Mouse (Mus musculus): ENCODE measurements at regions not wholly inside any gene's neighbourhood (a gene's known extent, or its start where the extent isn't known, plus 50 kb on each side); places are given as distances from the start of the nearest gene placed in this dataset.

DNA sequence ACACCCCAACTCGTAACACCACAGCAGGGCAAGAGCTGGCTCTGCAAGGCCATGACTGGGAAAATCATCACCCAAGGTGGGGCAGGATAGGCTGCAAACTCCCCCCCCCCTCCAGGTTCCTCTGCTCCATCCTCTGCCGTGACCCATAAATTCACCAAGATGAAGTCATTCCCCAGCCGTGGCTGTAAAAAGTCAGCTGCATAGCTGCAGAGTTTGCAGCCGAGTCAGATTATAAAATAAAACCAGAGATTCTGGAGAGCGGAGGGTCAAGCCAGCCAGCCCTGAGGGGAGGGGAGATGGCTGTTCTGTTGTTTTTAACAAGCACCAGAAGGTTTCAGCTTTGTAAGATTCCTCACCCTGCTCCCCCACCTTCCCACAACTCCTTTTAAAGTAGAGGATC lies 416.7 kb upstream of the Zmiz1 start:
- H3K9ac ChIP-seq (ENCODE audit: low read depth, low read length): no peak overlapping the region
- H3K27me3 ChIP-seq (ENCODE audit: control insufficient read depth, insufficient read depth, low read length): no peaks in the 10 kb centered on the region
- WGBS: 50% methylated on average over 5 of the region's 5 CpGs
- H3K4me2 ChIP-seq (replicated peaks; ENCODE audit: low read depth, low read length): no peak overlapping the region
- H3K4me1 ChIP-seq (replicated peaks; ENCODE audit: control insufficient read depth, insufficient read depth, low read length): no peaks in the 10 kb centered on the region
- H3K4me3 ChIP-seq (ENCODE audit: low read depth, low read length): no peak overlapping the region
- no peak overlapping the region for H3K27ac ChIP-seq (ENCODE audit: low read depth, low read length)
- no peak for DNase-seq (ENCODE audit: low spot score)
- H3K9me3 ChIP-seq (ENCODE audit: control insufficient read depth, low read length): no peaks in the 10 kb centered on the region
- H3K36me3 ChIP-seq (ENCODE audit: control insufficient read depth, insufficient read depth, low read length): no peaks in the 10 kb centered on the region
- no peak for ATAC-seq (ENCODE audit: low FRiP score)

DNA sequence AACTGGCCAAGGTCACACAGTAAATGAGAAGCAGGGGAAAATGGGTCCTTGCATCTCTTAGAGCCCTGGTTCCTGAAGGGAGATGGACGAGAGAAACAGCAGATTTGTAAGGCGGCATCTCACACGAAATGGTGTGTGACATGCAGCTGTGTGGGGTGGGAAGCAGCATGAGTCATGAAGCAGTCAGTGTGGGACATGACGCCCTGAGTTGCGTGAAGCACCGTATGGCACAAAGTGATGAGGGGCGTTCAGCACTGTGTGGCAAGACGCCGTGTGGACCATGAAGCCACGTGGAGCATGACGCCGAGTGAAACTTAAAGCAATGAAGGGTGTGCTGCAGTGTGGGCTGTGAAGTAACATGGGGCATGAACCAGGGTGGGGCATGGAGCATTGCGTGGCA lies 414.9 kb upstream of the Zmiz1 start:
- no peak overlapping the region for H3K9ac ChIP-seq (ENCODE audit: low read depth, low read length)
- H3K36me3 ChIP-seq (ENCODE audit: control insufficient read depth, insufficient read depth, low read length): no peaks in the 10 kb centered on the region
- 93% methylated on average over 13 of the region's 13 CpGs for WGBS
- no peaks in the 10 kb centered on the region for H3K9me3 ChIP-seq (ENCODE audit: control insufficient read depth, low read length)
- H3K27me3 ChIP-seq (ENCODE audit: control insufficient read depth, insufficient read depth, low read length): no peaks in the 10 kb centered on the region
- ATAC-seq (ENCODE audit: low FRiP score) (no peak), DNase-seq (ENCODE audit: low spot score) (no peak)
- H3K27ac ChIP-seq (ENCODE audit: low read depth, low read length): no peak overlapping the region
- no peak overlapping the region for H3K4me3 ChIP-seq (ENCODE audit: low read depth, low read length)
- H3K4me1 ChIP-seq (replicated peaks; ENCODE audit: control insufficient read depth, insufficient read depth, low read length): no peaks in the 10 kb centered on the region
- H3K4me2 ChIP-seq (replicated peaks; ENCODE audit: low read depth, low read length): no peak overlapping the region

GRCm38 (mm10) chr14:25044867-25045266 lies 414.1 kb upstream of the Zmiz1 start:
- ATAC-seq (ENCODE audit: low FRiP score) (no peak), DNase-seq (ENCODE audit: low spot score) (no peak)
- H3K4me2 ChIP-seq (replicated peaks; ENCODE audit: low read depth, low read length): no peak overlapping the region
- no peaks in the 10 kb centered on the region for H3K36me3 ChIP-seq (ENCODE audit: control insufficient read depth, insufficient read depth, low read length)
- no peak overlapping the region for H3K27ac ChIP-seq (ENCODE audit: low read depth, low read length)
- 69% methylated on average over 7 of the region's 7 CpGs for WGBS
- no peak overlapping the region for H3K4me3 ChIP-seq (ENCODE audit: low read depth, low read length)
- H3K9ac ChIP-seq (ENCODE audit: low read depth, low read length): no peak overlapping the region
- no peaks in the 10 kb centered on the region for H3K27me3 ChIP-seq (ENCODE audit: control insufficient read depth, insufficient read depth, low read length)
- H3K4me1 ChIP-seq (replicated peaks; ENCODE audit: control insufficient read depth, insufficient read depth, low read length): no peaks in the 10 kb centered on the region
- no peaks in the 10 kb centered on the region for H3K9me3 ChIP-seq (ENCODE audit: control insufficient read depth, low read length)

GRCm38 (mm10) chr14:25050674-25051251 lies 408.2 kb upstream of the Zmiz1 start:
- H3K27ac ChIP-seq (ENCODE audit: low read depth, low read length): no peak overlapping the region
- WGBS: 73% methylated on average over 12 of the region's 12 CpGs
- H3K9ac ChIP-seq (ENCODE audit: low read depth, low read length): no peak overlapping the region
- no peaks in the 10 kb centered on the region for H3K36me3 ChIP-seq (ENCODE audit: control insufficient read depth, insufficient read depth, low read length)
- no peak overlapping the region for H3K4me3 ChIP-seq (ENCODE audit: low read depth, low read length)
- DNase-seq (ENCODE audit: low spot score) (no peak), ATAC-seq (ENCODE audit: low FRiP score) (no peak)
- H3K27me3 ChIP-seq (ENCODE audit: control insufficient read depth, insufficient read depth, low read length): no peaks in the 10 kb centered on the region
- H3K4me2 ChIP-seq (replicated peaks; ENCODE audit: low read depth, low read length): no peak overlapping the region
- no peaks in the 10 kb centered on the region for H3K4me1 ChIP-seq (replicated peaks; ENCODE audit: control insufficient read depth, insufficient read depth, low read length)
- H3K9me3 ChIP-seq (ENCODE audit: control insufficient read depth, low read length): no peaks in the 10 kb centered on the region

- Histone ChIP-seq H3K4me2 (replicated peaks; ENCODE audit: low read depth, low read length) (no peak overlapping the region), H3K9me3 (ENCODE audit: control insufficient read depth, low read length) (no peaks in the 10 kb centered on the region), H3K27me3 (ENCODE audit: control insufficient read depth, insufficient read depth, low read length) (no peaks in the 10 kb centered on the region), H3K4me1 (replicated peaks; ENCODE audit: control insufficient read depth, insufficient read depth, low read length) (no peaks in the 10 kb centered on the region), H3K27ac (ENCODE audit: low read depth, low read length) (no peak overlapping the region), H3K4me3 (ENCODE audit: low read depth, low read length) (no peak overlapping the region), H3K9ac (ENCODE audit: low read depth, low read length) (no peak overlapping the region), H3K36me3 (ENCODE audit: control insufficient read depth, insufficient read depth, low read length) (no peaks in the 10 kb centered on the region)
- no peak for DNase-seq (ENCODE audit: low spot score)
- ATAC-seq (ENCODE audit: low FRiP score): no peak
- 79% methylated on average over 9 of the region's 9 CpGs for WGBS
Observed at GRCm38 (mm10) chr14:25052175-25052574, 406.8 kb upstream of the Zmiz1 start.

DNA sequence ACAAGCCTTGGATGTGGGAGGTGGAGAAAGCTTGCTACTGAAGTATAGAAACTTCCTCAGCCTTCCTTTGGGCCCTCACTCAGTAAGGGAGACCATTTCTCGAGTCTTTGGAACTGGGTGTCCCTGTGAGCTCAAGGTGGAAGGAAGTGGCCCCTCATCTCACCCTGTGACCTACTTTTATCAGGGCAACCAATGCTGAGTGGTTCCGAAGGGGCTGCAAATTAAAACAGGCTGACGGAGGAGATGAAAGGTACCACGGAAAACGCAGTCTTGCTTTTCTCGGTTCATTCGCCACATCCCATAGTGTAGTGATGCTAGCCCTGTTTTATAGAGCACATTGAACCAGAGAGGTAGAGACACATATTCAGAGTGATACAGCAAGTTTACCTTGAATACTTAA lies 399.6 kb upstream of the Zmiz1 start:
- DNase-seq (ENCODE audit: low spot score): no peak
- WGBS: 74% methylated on average over 7 of the region's 7 CpGs
- H3K4me2 ChIP-seq (replicated peaks; ENCODE audit: low read depth, low read length): no peak overlapping the region
- ATAC-seq (ENCODE audit: low FRiP score): no peak
- no peak overlapping the region for H3K27ac ChIP-seq (ENCODE audit: low read depth, low read length)
- H3K4me1 ChIP-seq (replicated peaks; ENCODE audit: control insufficient read depth, insufficient read depth, low read length): peaks cover 6% of the 10 kb centered on the region; the same call in 1 of the 2 replicates
- no peaks in the 10 kb centered on the region for H3K9me3 ChIP-seq (ENCODE audit: control insufficient read depth, low read length)
- H3K4me3 ChIP-seq (ENCODE audit: low read depth, low read length): no peak overlapping the region
- no peak overlapping the region for H3K9ac ChIP-seq (ENCODE audit: low read depth, low read length)
- no peaks in the 10 kb centered on the region; the same call in 1 of the 2 replicates for H3K27me3 ChIP-seq (ENCODE audit: control insufficient read depth, insufficient read depth, low read length)
- no peaks in the 10 kb centered on the region for H3K36me3 ChIP-seq (ENCODE audit: control insufficient read depth, insufficient read depth, low read length)

DNA sequence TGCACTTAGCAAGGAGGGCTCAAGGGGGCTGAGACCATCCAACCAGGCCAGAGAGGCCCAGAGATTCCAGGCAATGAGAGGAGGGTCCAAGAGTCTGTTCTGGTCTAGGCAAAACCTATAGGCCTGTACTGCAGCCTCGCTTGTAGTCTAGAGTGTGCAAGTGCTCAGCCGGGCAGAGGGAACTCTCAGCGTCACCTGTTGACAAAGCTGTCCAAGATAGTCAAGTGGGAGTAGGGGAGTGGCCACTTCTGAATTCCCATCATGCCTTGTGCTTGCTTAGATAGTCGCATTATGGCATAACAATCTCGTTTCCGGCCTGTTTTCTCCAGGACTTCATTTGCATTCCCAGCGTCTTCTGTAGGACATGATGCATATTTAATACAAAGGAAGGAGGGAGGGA lies 398.7 kb upstream of the Zmiz1 start:
- WGBS: 89% methylated on average over 7 of the region's 7 CpGs
- no peak overlapping the region for H3K4me2 ChIP-seq (replicated peaks; ENCODE audit: low read depth, low read length)
- no peak overlapping the region for H3K4me3 ChIP-seq (ENCODE audit: low read depth, low read length)
- H3K9me3 ChIP-seq (ENCODE audit: control insufficient read depth, low read length): no peaks in the 10 kb centered on the region
- no peak for ATAC-seq (ENCODE audit: low FRiP score)
- H3K9ac ChIP-seq (ENCODE audit: low read depth, low read length): no peak overlapping the region
- no peaks in the 10 kb centered on the region; the same call in 1 of the 2 replicates for H3K27me3 ChIP-seq (ENCODE audit: control insufficient read depth, insufficient read depth, low read length)
- peaks cover 6% of the 10 kb centered on the region; the same call in 1 of the 2 replicates for H3K4me1 ChIP-seq (replicated peaks; ENCODE audit: control insufficient read depth, insufficient read depth, low read length)
- no peak for DNase-seq (ENCODE audit: low spot score)
- no peak overlapping the region for H3K27ac ChIP-seq (ENCODE audit: low read depth, low read length)
- H3K36me3 ChIP-seq (ENCODE audit: control insufficient read depth, insufficient read depth, low read length): no peaks in the 10 kb centered on the region

- Histone ChIP-seq H3K36me3 (ENCODE audit: control insufficient read depth, insufficient read depth, low read length) (no peaks in the 10 kb centered on the region), H3K27ac (ENCODE audit: low read depth, low read length) (no peak overlapping the region), H3K4me3 (ENCODE audit: low read depth, low read length) (no peak overlapping the region), H3K4me1 (replicated peaks; ENCODE audit: control insufficient read depth, insufficient read depth, low read length) (peaks cover 12% of the 10 kb centered on the region), H3K27me3 (ENCODE audit: control insufficient read depth, insufficient read depth, low read length) (no peaks in the 10 kb centered on the region), H3K9ac (ENCODE audit: low read depth, low read length) (no peak overlapping the region), H3K9me3 (ENCODE audit: control insufficient read depth, low read length) (no peaks in the 10 kb centered on the region), H3K4me2 (replicated peaks; ENCODE audit: low read depth, low read length) (no peak overlapping the region)
- 63% methylated on average over 5 of the region's 5 CpGs for WGBS
- DNase-seq (ENCODE audit: low spot score) (no peak), ATAC-seq (ENCODE audit: low FRiP score) (no peak)
Observed at GRCm38 (mm10) chr14:25063090-25063489, 395.9 kb upstream of the Zmiz1 start.

DNA sequence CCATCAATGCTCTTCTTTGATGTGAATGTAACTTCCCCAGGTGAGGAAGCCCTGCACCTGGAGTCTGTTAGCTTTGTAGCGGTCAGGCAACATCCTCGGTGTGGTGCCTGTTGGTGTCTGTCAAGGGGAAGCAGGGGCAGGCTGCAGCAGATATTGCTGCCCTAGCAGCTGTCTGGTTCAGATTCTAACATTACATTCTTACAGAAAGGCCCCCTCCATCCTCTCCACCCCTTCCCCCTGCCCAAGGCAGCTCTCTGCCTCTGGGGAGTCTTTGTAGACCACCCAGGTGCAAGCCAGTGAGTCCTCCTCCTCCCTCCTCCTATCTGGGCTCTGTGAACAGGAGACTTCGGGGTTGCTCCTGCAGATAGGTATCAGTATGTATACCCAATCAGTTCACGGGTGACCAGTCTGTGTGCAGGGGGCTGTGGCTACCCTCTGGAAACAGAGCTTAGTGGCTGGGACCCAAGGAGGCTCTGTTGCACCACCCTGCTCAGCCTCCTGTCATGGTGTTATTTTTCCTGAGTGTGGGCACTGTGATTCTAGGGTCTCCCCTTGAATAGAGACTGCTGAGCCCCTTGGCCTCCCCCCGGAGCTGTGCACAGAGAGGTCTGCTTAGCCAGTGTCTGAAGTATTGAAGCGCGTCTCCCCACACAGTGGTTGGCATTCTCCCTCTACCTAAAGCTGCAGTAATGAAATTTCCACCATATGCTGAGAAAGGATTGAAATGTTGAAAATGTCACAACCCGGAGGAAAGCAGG lies 394.6 kb upstream of the Zmiz1 start:
- Histone ChIP-seq H3K4me2 (replicated peaks; ENCODE audit: low read depth, low read length) (no peak overlapping the region), H3K4me3 (ENCODE audit: low read depth, low read length) (no peak overlapping the region), H3K27ac (ENCODE audit: low read depth, low read length) (no peak overlapping the region), H3K27me3 (ENCODE audit: control insufficient read depth, insufficient read depth, low read length) (no peaks in the 10 kb centered on the region), H3K9ac (ENCODE audit: low read depth, low read length) (no peak overlapping the region), H3K9me3 (ENCODE audit: control insufficient read depth, low read length) (no peaks in the 10 kb centered on the region), H3K36me3 (ENCODE audit: control insufficient read depth, insufficient read depth, low read length) (no peaks in the 10 kb centered on the region), H3K4me1 (replicated peaks; ENCODE audit: control insufficient read depth, insufficient read depth, low read length) (peaks cover 9% of the 10 kb centered on the region)
- 59% methylated on average over 8 of the region's 8 CpGs for WGBS
- DNase-seq (ENCODE audit: low spot score): no peak
- no peak for ATAC-seq (ENCODE audit: low FRiP score)
